Mouse (Mus musculus): ENCODE data around the gene Creb3l2.

Gene Creb3l2

GRCm38 (mm10) chr6:37322088-37322487 is 119.9 kb downstream of the Creb3l2 start:
- peak; percentile 61 for DNase-seq

- peak; percentile 55 for DNase-seq
Measured at GRCm38 (mm10) chr6:37317904-37318303, 124.0 kb downstream of the Creb3l2 start.

GRCm38 (mm10) chr6:37315440-37315839 is 126.5 kb downstream of the Creb3l2 start:
- no peak for DNase-seq

- DNase-seq, result no peak
Measured at GRCm38 (mm10) chr6:37310601-37311000, 131.3 kb downstream of the Creb3l2 start.

GRCm38 (mm10) chr6:37306616-37307015 is 135.3 kb downstream of the Creb3l2 start:
- no peak for DNase-seq

- no peak for DNase-seq
Measured at GRCm38 (mm10) chr6:37300492-37300891, 141.5 kb downstream of the Creb3l2 start.

GRCm38 (mm10) chr6:37299562-37300390 is 142.2 kb downstream of the Creb3l2 start, which contains the start of gene Dgki:
Dgki (minus strand) TSS chr6:37300184.
- DNase-seq, result peak; percentile 92

- no peak for DNase-seq
Measured at GRCm38 (mm10) chr6:37298982-37299381, 143.0 kb downstream of the Creb3l2 start.

GRCm38 (mm10) chr6:37297744-37298482 is 144.0 kb downstream of the Creb3l2 start:
- DNase-seq, result peak; percentile 55

GRCm38 (mm10) chr6:37292068-37292467 is 149.9 kb downstream of the Creb3l2 start:
- no peak for DNase-seq

- no peak for DNase-seq
Measured at GRCm38 (mm10) chr6:37291171-37291570, 150.8 kb downstream of the Creb3l2 start.

GRCm38 (mm10) chr6:37290691-37291090 is 151.3 kb downstream of the Creb3l2 start:
- DNase-seq, result no peak

- no peak for DNase-seq
Measured at GRCm38 (mm10) chr6:37286134-37286533, 155.8 kb downstream of the Creb3l2 start.

GRCm38 (mm10) chr6:37284879-37285278 is 157.1 kb downstream of the Creb3l2 start:
- DNase-seq, result no peak

GRCm38 (mm10) chr6:37283336-37283735 is 158.6 kb downstream of the Creb3l2 start:
- no peak for DNase-seq

- DNase-seq, result no peak
Measured at GRCm38 (mm10) chr6:37282659-37283058, 159.3 kb downstream of the Creb3l2 start.
